Mouse (Mus musculus) hindbrain, embryonic 13.5 days (tissue): ENCODE measurements around the gene Tnrc6c. TPM values are rescaled to one million over a fixed set of nuclear protein-coding genes. Genes with fewer than 3 reads are reported as not detected.

Experiments
- ATAC-seq: fragments of 200-750 bp; cut with Nextera tagmentation; 2 replicates; pipeline ENCODE4 v1.8.0; 2017; ENCODE audit warnings: moderate TSS enrichment; ENCODE audit not compliant: low FRiP score
- H3K27ac ChIP-seq: fragments of 300-500 bp; sonication (generic); 2 replicates; pipeline ENCODE4 v1.5.1; 2015; ENCODE audit warnings: inconsistent platforms, mild to moderate bottlenecking, moderate library complexity
- H3K27me3 ChIP-seq: fragments of 300-500 bp; sonication (generic); 2 replicates; pipeline ENCODE4 v1.6.1; 2015; ENCODE audit warnings: mild to moderate bottlenecking, inconsistent platforms
- H3K36me3 ChIP-seq: fragments of 300-500 bp; sonication (generic); 2 replicates; pipeline ENCODE4 v1.6.1; 2015; ENCODE audit warnings: mild to moderate bottlenecking, inconsistent platforms
- H3K4me1 ChIP-seq: fragments of 300-500 bp; sonication (generic); replicated peaks from 2 replicates; pipeline ENCODE4 v1.6.1; 2015; ENCODE audit warnings: inconsistent platforms
- H3K4me2 ChIP-seq: fragments of 300-500 bp; sonication (generic); 2 replicates; pipeline ENCODE4 v1.6.1; 2015; ENCODE audit warnings: inconsistent platforms, mild to moderate bottlenecking, moderate library complexity
- H3K4me3 ChIP-seq: fragments of 300-500 bp; sonication (generic); 2 replicates; pipeline ENCODE4 v1.5.1; 2015; ENCODE audit warnings: mild to moderate bottlenecking, inconsistent platforms
- H3K9ac ChIP-seq: fragments of 300-500 bp; sonication (generic); 2 replicates; pipeline ENCODE4 v1.6.1; 2015; ENCODE audit warnings: mild to moderate bottlenecking, inconsistent platforms
- H3K9me3 ChIP-seq: fragments of 300-500 bp; sonication (generic); 2 replicates; pipeline ENCODE4 v1.6.1; 2016; ENCODE audit warnings: inconsistent platforms
- WGBS: fragments of 180-500 bp; shearing (Covaris S2); methylation state at CpG from one replicate; pipeline ENCODE4 v1.1.7; 2015; 5-methylcytosine and 5-hydroxymethylcytosine counted together
- polyA plus RNA-seq: library from polyadenylated mRNA; unstranded; fragments of >200 nt; fragmentation: Nextera tagmentation; extraction: Ambion mirVana; gene quantifications from 2 replicates; pipeline ENCODE4 v1.2.1, GENCODE M21; 2015

The Tnrc6c gene
- polyA plus RNA-seq, 1 experiment from 2014 or later = 24.9 TPM

DNA sequence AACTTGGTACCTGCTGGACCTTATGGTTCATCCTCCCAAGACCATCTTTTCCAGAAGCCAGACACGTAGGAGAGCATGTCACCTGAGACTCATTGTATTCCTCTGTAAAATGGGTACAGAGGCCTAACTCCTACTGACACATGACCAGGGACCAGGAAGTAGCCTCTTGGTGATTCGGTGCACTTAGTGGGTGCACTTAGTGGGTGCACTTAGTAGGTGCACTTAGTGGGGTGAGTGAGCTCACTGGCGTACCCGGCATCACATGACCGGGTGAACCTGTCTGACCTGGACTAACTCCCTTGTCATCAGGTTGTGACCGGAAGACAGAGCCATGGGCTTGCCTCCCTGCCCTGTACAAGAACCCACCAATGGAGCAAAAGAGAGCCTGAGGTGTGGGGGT, 152.7 kb downstream of the Tnrc6c start:
- Histone ChIP-seq H3K27ac (no peak overlapping the region), H3K36me3 (no peaks in the 10 kb centered on the region), H3K9ac (no peak overlapping the region), H3K27me3 (peaks cover 25% of the 10 kb centered on the region), H3K4me2 (no peak overlapping the region), H3K9me3 (no peaks in the 10 kb centered on the region), H3K4me3 (no peak overlapping the region), H3K4me1 (peaks cover 24% of the 10 kb centered on the region)
- 93% methylated on average over 6 of the region's 6 CpGs for WGBS
- no peak for ATAC-seq

DNA sequence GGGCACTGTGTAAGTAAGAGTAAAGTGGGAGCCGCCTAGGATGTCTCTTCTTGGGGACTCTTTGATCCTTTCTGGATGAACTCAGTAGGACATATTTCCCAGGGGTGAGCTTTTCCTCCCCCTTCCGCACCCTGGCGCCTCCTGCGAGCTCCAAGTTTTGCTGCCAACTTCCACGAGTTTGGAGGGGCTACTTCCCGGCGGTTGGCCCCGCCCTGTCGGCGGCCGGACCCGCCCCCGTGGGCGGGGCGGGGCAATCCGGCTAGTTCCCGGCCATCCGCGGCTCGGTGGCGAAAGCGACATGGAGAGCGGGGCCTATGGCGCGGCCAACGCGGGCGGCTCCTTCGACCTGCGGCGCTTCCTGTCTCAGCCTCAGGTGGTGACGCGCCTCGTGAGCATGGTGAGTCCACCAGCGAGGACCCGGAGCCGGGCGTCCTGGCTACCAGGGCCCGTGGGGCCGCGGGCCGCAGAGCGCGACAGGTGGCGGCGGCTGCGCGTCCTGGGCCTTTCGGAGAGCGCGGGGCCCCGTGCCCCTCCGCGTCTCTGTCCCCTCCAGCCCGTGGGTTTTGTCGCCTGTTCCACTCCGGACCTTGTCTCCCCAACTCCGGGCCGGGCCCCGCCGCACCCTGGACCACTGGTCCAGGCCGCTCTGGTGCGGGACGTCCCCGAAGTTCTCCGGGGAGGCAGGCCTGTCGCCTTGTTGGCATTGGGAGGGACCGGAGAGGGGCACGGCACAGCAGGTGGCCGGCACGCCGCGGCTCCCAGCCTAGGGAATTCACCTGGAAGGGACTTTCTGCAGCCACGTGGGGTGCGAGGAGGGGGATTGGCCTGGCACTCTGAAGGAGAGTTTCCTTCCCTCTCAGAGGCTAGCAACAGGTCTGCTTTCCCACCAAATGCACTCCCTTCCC, 155.6 kb downstream of the Tnrc6c start, which contains the start of the genes Gm20708 and Syngr2:
Gene Gm20708, plus strand, starts transcription at position 262 of the 905 bp plus-strand sequence.
Gene Syngr2, plus strand, starts transcription at position 262 of the 905 bp plus-strand sequence.
- Histone ChIP-seq H3K4me2 (peak within 1 kb of the TSS; percentile 90), H3K27ac (no peak within 1 kb of the TSS), H3K9me3 (no peaks in the 10 kb centered on the region), H3K9ac (peak within 1 kb of the TSS; percentile 74), H3K27me3 (peaks cover 25% of the 10 kb centered on the region), H3K4me3 (peak within 1 kb of the TSS; percentile 56), H3K4me1 (peaks cover 24% of the 10 kb centered on the region), H3K36me3 (peaks cover 4% of the 10 kb centered on the region; the same call in 1 of the 2 replicates)
- peak; percentile 57 for ATAC-seq
- WGBS = under 1% methylated on average over 68 of the region's 75 CpGs

DNA sequence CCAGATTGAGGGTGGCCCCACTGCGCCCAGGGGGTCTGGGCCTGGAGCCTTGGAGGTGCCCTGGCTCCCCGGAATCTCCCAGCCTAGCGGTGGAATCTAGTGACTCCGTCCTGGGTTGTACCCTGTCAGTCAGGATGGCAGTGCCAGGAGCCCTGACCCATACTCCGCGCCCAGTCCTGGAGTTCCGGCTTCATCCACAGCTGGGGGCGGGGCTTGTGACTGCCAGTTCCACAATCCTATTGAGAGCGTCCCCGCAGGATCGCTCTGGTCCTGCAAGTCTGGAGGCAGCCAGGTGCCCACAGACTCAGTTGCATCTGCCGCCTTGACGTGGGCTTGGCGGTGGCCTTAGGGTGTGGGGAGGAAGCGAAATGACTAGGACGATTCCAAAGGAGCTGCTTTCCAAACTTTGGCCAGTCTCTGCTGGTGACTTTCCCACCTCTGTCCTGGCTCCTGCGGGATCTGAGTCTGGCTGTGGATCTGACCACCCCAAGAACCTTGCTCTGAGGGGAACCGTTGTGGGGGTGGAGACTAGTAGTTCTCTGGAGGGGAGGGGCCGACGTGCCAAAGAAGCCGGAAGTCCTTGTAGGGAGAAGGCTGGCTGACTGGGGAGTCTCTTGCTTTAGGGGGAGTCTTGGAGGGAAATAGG, 156.4 kb downstream of the Tnrc6c start:
- peak; percentile 76 for ATAC-seq
- under 1% methylated on average over 21 of the region's 21 CpGs for WGBS
- Histone ChIP-seq H3K9ac (peak overlapping the region; percentile 74), H3K36me3 (peaks cover 4% of the 10 kb centered on the region; the same call in 1 of the 2 replicates), H3K4me1 (peaks cover 24% of the 10 kb centered on the region), H3K9me3 (no peaks in the 10 kb centered on the region), H3K4me2 (peak overlapping the region; percentile 90), H3K27me3 (peaks cover 25% of the 10 kb centered on the region), H3K4me3 (peak overlapping the region; percentile 56), H3K27ac (no peak overlapping the region)

Other genes with a start within 250 kb of the Tnrc6c start
- not detected in 2 replicates for gene Gm11733, start 169.9 kb upstream of the Tnrc6c start, polyA plus RNA-seq
- 0.75 and 1.5 TPM in 2 replicates for gene Tmc8, start 127.8 kb downstream of the Tnrc6c start, polyA plus RNA-seq
- gene Tmc6, start 127.9 kb downstream of the Tnrc6c start, polyA plus RNA-seq = 5.3 TPM in 2 replicates
- gene 6030468B19Rik, start 143.4 kb downstream of the Tnrc6c start, polyA plus RNA-seq = not detected in 2 replicates
- 0.70 and 0.74 TPM in 2 replicates for gene Gm20708, start 155.4 kb downstream of the Tnrc6c start, polyA plus RNA-seq
- 14.6 and 16.5 TPM in 2 replicates for gene Syngr2, start 155.4 kb downstream of the Tnrc6c start, polyA plus RNA-seq
- gene Afmid, start 171.6 kb downstream of the Tnrc6c start, polyA plus RNA-seq = 4.2 and 4.9 TPM in 2 replicates
- 25.3 and 26.0 TPM in 2 replicates for gene Tk1, start 171.8 kb downstream of the Tnrc6c start, polyA plus RNA-seq
- gene Birc5, start 195.0 kb downstream of the Tnrc6c start, polyA plus RNA-seq = 56.0 and 57.4 TPM in 2 replicates
- not detected in 2 replicates for gene Tmem235, start 206.5 kb downstream of the Tnrc6c start, polyA plus RNA-seq
- 3.2 and 3.3 TPM in 2 replicates for gene Tha1, start 219.2 kb downstream of the Tnrc6c start, polyA plus RNA-seq